Mouse (Mus musculus): ENCODE data around the gene Sp6. TPM values are rescaled to one million over a fixed set of nuclear protein-coding genes. Genes with fewer than 3 reads are reported as not detected.

Sp6 gene
- total and polyA plus RNA-seq, 3 experiments, result 10.1 to 65.5 (median 18.4) TPM

- Histone ChIP-seq H3K9me3 (replicated peaks; ENCODE audit: low read length) (no peaks in the 10 kb centered on the region), H3K79me2 (replicated peaks; ENCODE audit: control insufficient read depth, extremely low read depth, insufficient read depth, poor library complexity, severe bottlenecking) (peaks cover 47% of the 10 kb centered on the region), H3K4me2 (ENCODE audit: insufficient read depth, low read depth, poor library complexity, severe bottlenecking) (peak overlapping the region; percentile 52), H3K27ac (ENCODE audit: insufficient read depth, low read depth) (no peak overlapping the region; the same call in 1 of the 2 replicates), H3K36me3 (replicated peaks in 1 of 2; ENCODE audit: control insufficient read depth in 1 of 2, insufficient read depth in 1 of 2, low read length in 1 of 2) (peaks cover 8 to 26% of the 10 kb centered on the region in 2 experiments), H3K27me3 (replicated peaks) (peaks cover 33% of the 10 kb centered on the region), H3K4me3 (replicated peaks in 1 of 3; ENCODE audit: low read depth in 2 of 3, low read length in 2 of 3, poor library complexity in 1 of 3) (peak overlapping the region; percentile 56 to 99 (median 71)), H3K4me1 (ENCODE audit: control insufficient read depth in 1 of 2, insufficient read depth in 2 of 2) (peaks cover 6 to 55% of the 10 kb centered on the region in 2 experiments), H3K9ac (ENCODE audit: insufficient read depth, low read depth) (peak overlapping the region; percentile 65)
- no peak for DNase-seq (ENCODE audit: extremely low read depth)
- in situ Hi-C loops (cut with MboI; ENCODE audit: low pct_ligation_motif_present, low pct_unique_long_range_greater_than_20kb, low sequenced_read_pairs) (no loop called here), dilution Hi-C loops (cut with MboI; ENCODE audit: extremely low pct_ligation_motif_present, extremely low pct_unique_long_range_greater_than_20kb, low sequenced_read_pairs) (no loop called here)
- TF ChIP-seq ETS1 (conservative IDR thresholded peaks at IDR 0.05; ENCODE audit: low read depth, low read length) (no peak), SIN3A (IDR thresholded peaks at IDR 0.05; ENCODE audit: low read length) (peak; percentile 15), HCFC1 (IDR thresholded peaks at IDR 0.05; ENCODE audit: low read depth, low read length) (no peak), USF2 (conservative IDR thresholded peaks at IDR 0.05; ENCODE audit: low read depth, low read length) (no peak), CHD1 (IDR thresholded peaks at IDR 0.05; ENCODE audit: low read depth, low read length) (no peak), ZKSCAN1 (IDR thresholded peaks at IDR 0.05; ENCODE audit: borderline replicate concordance, low read depth, low read length) (no peak), MAFK (IDR thresholded peaks at IDR 0.05; ENCODE audit: insufficient replicate concordance, low read length) (no peak), TCF12 (IDR thresholded peaks at IDR 0.05; ENCODE audit: low read depth, low read length) (0 out of 2 replicates have a peak, but pooled peaks have one; percentile 24), ZC3H11A (IDR thresholded peaks at IDR 0.05; ENCODE audit: low read depth, low read length) (no peak)
Observed at GRCm38 (mm10) chr11:97019345-97019708, 6.1 kb downstream of the Sp6 start.

GRCm38 (mm10) chr11:97021121-97021765, 8.0 kb downstream of the Sp6 start:
- Histone ChIP-seq H3K4me3 (replicated peaks in 1 of 3; ENCODE audit: low read depth in 2 of 3, low read length in 2 of 3, poor library complexity in 1 of 3) (peak overlapping the region; percentile 63 to 99 (median 64)), H3K9me3 (replicated peaks; ENCODE audit: low read length) (no peaks in the 10 kb centered on the region), H3K79me2 (replicated peaks; ENCODE audit: control insufficient read depth, extremely low read depth, insufficient read depth, poor library complexity, severe bottlenecking) (peaks cover 52% of the 10 kb centered on the region), H3K36me3 (replicated peaks in 1 of 2; ENCODE audit: control insufficient read depth in 1 of 2, insufficient read depth in 1 of 2, low read length in 1 of 2) (peaks cover 10 to 31% of the 10 kb centered on the region in 2 experiments), H3K27me3 (replicated peaks) (peaks cover 28% of the 10 kb centered on the region), H3K27ac (ENCODE audit: insufficient read depth, low read depth) (peak overlapping the region; percentile 83), H3K4me1 (ENCODE audit: control insufficient read depth in 1 of 2, insufficient read depth in 2 of 2) (peaks cover 10 to 57% of the 10 kb centered on the region in 2 experiments), H3K9ac (ENCODE audit: insufficient read depth, low read depth) (peak overlapping the region; percentile 65), H3K4me2 (ENCODE audit: insufficient read depth, low read depth, poor library complexity, severe bottlenecking) (peak overlapping the region; percentile 70)
- in situ Hi-C loops (cut with MboI; ENCODE audit: low pct_ligation_motif_present, low pct_unique_long_range_greater_than_20kb, low sequenced_read_pairs), result loop anchor here (5.0 kb wide), 2 partner anchors 34 to 104 kb away; partner anchors contain the start of gene Cdk5rap3
- no peak for DNase-seq (ENCODE audit: extremely low read depth)
- TF ChIP-seq IRF4 (IDR thresholded peaks at IDR 0.05; ENCODE audit: low read depth, low read length), result no peak
- no peak for TF ChIP-seq RAD21 (IDR thresholded peaks at IDR 0.05; ENCODE audit: low read depth, low read length)
- no peak for TF ChIP-seq CTCF (conservative IDR thresholded peaks at IDR 0.05 in 1 of 2, IDR thresholded peaks at IDR 0.05 in 1 of 2; ENCODE audit: low read depth in 2 of 2, low read length in 2 of 2)
- TF ChIP-seq NELFE (IDR thresholded peaks at IDR 0.05; ENCODE audit: low read depth, low read length), result no peak
- TF ChIP-seq EP300 (IDR thresholded peaks at IDR 0.05; ENCODE audit: low read length), result no peak
- 0 out of 2 replicates have a peak, but pooled peaks have one; percentile 47 for TF ChIP-seq MAZ (IDR thresholded peaks at IDR 0.05; ENCODE audit: low read depth, low read length)
- TF ChIP-seq BHLHE40 (IDR thresholded peaks at IDR 0.05; ENCODE audit: low read depth, low read length), result peak; percentile 55
- TF ChIP-seq MAFK (IDR thresholded peaks at IDR 0.05; ENCODE audit: insufficient replicate concordance, low read length), result no peak
- 0 out of 2 replicates have a peak, but pooled peaks have one; percentile 35 for TF ChIP-seq MAX (IDR thresholded peaks at IDR 0.05; ENCODE audit: low read length)
- peak; percentile 56; the same call in 1 of the 2 replicates for TF ChIP-seq MXI1 (IDR thresholded peaks at IDR 0.05; ENCODE audit: low read depth, low read length)
- TF ChIP-seq CHD2 (IDR thresholded peaks at IDR 0.05; ENCODE audit: low read length), result no peak
- no peak for TF ChIP-seq ELF1 (IDR thresholded peaks at IDR 0.05; ENCODE audit: low read depth, low read length)
- peak; percentile 20; the same call in 1 of the 2 replicates for TF ChIP-seq SIN3A (IDR thresholded peaks at IDR 0.05; ENCODE audit: low read length)
- peak; percentile 32 for TF ChIP-seq UBTF (IDR thresholded peaks at IDR 0.05; ENCODE audit: low read depth, low read length)
- TF ChIP-seq JUN (IDR thresholded peaks at IDR 0.05; ENCODE audit: insufficient read depth, low read depth, low read length), result no peak
- dilution Hi-C loops (cut with MboI; ENCODE audit: extremely low pct_ligation_motif_present, extremely low pct_unique_long_range_greater_than_20kb, low sequenced_read_pairs), result no loop called here
